Mouse (Mus musculus) brown adipose tissue, adult 24 weeks (tissue): ENCODE data around the gene Was. TPM values are rescaled to one million over a fixed set of nuclear protein-coding genes. Genes with fewer than 3 reads are reported as not detected.

Source experiments
- polyA plus RNA-seq: library from polyadenylated mRNA; stranded (reverse); fragments of >200 nt; gene quantifications from 2 replicates; pipeline ENCODE4 v1.2.4, GENCODE M21; 2012; ENCODE audit not compliant: missing spikeins, insufficient read depth, insufficient read length

Gene Was
- polyA plus RNA-seq, 1 experiment = 1.5 TPM

Other genes starting within 250 kb of the Was start
- gene Otud5, start 249.1 kb downstream of the Was start, polyA plus RNA-seq = 14.1 and 23.4 TPM in 2 replicates
- gene Pim2, start 212.2 kb downstream of the Was start, polyA plus RNA-seq = 1.7 and 2.0 TPM in 2 replicates
- gene Slc35a2, start 206.5 kb downstream of the Was start, polyA plus RNA-seq = 9.2 and 15.3 TPM in 2 replicates
- 25.0 and 29.5 TPM in 2 replicates for gene Pqbp1, start 191.2 kb downstream of the Was start, polyA plus RNA-seq
- 47.7 and 50.3 TPM in 2 replicates for gene Timm17b, start 191.1 kb downstream of the Was start, polyA plus RNA-seq
- not detected in 2 replicates for gene Gm10491, start 182.7 kb downstream of the Was start, polyA plus RNA-seq
- not detected in 2 replicates for gene Gm10490, start 181.0 kb downstream of the Was start, polyA plus RNA-seq
- not detected in 2 replicates for gene Pcsk1n, start 170.7 kb downstream of the Was start, polyA plus RNA-seq
- not detected in 2 replicates for gene Eras, start 161.9 kb downstream of the Was start, polyA plus RNA-seq
- 7.6 and 11.6 TPM in 2 replicates for gene Hdac6, start 142.6 kb downstream of the Was start, polyA plus RNA-seq
- gene Gata1, start 112.4 kb downstream of the Was start, polyA plus RNA-seq = not detected in 2 replicates
- not detected in 2 replicates for gene Glod5, start 72.0 kb downstream of the Was start, polyA plus RNA-seq
- gene Suv39h1, start 15.7 kb downstream of the Was start, polyA plus RNA-seq = 1.6 and 2.6 TPM in 2 replicates
- gene Wdr13, start 42.4 kb upstream of the Was start, polyA plus RNA-seq = 19.6 and 24.5 TPM in 2 replicates
- gene Rbm3, start 55.4 kb upstream of the Was start, polyA plus RNA-seq = 188 and 247 TPM in 2 replicates
- 3.2 and 4.2 TPM in 2 replicates for gene Tbc1d25, start 85.7 kb upstream of the Was start, polyA plus RNA-seq
- 36.2 and 45.9 TPM in 2 replicates for gene Ebp, start 103.0 kb upstream of the Was start, polyA plus RNA-seq
- 6.0 and 7.3 TPM in 2 replicates for gene Porcn, start 116.0 kb upstream of the Was start, polyA plus RNA-seq
- 19.6 and 22.2 TPM in 2 replicates for gene Ftsj1, start 161.9 kb upstream of the Was start, polyA plus RNA-seq
- not detected in 2 replicates for gene Slc38a5, start 180.6 kb upstream of the Was start, polyA plus RNA-seq
- gene Ssxb10, start 236.9 kb upstream of the Was start, polyA plus RNA-seq = not detected in 2 replicates